Mouse (Mus musculus): Measurements from ENCODE around the gene Pin4.

GRCm38 (mm10) chrX:102085798-102086443, 33.3 kb upstream of the Pin4 start:
- TF ChIP-seq GATA1 (IDR thresholded peaks at IDR 0.05; ENCODE audit: borderline replicate concordance, low read length) (no peak), FLI1 (IDR thresholded peaks at IDR 0.05; ENCODE audit: low read length) (no peak)

Measured in megakaryocyte, embryonic 14.5 days (primary cell).